Mouse (Mus musculus) hindbrain, embryonic 15.5 days (tissue): ENCODE measurements around the gene Krt77. TPM values are rescaled to one million over a fixed set of nuclear protein-coding genes. Genes with fewer than 3 reads are reported as not detected.

ENCODE experiments used
- ATAC-seq: fragments of 200-750 bp; cut with Nextera tagmentation; 2 replicates; pipeline ENCODE4 v1.8.0; 2017; ENCODE audit warnings: low read depth, moderate number of reproducible peaks, moderate TSS enrichment; ENCODE audit not compliant: low FRiP score
- H3K27ac ChIP-seq: fragments of 300-500 bp; sonication (generic); replicated peaks from 2 replicates; pipeline ENCODE4 v1.5.1; 2015; ENCODE audit warnings: mild to moderate bottlenecking, inconsistent platforms
- H3K27me3 ChIP-seq: fragments of 300-500 bp; sonication (generic); 2 replicates; pipeline ENCODE4 v1.6.1; 2015; ENCODE audit warnings: control low read depth, inconsistent platforms
- H3K36me3 ChIP-seq: fragments of 300-500 bp; sonication (generic); 2 replicates; pipeline ENCODE4 v1.6.1; 2015; ENCODE audit warnings: control low read depth, inconsistent platforms
- H3K4me1 ChIP-seq: fragments of 300-500 bp; sonication (generic); replicated peaks from 2 replicates; pipeline ENCODE4 v1.6.1; 2015; ENCODE audit warnings: control low read depth, inconsistent platforms
- H3K4me2 ChIP-seq: fragments of 300-500 bp; sonication (generic); 2 replicates; pipeline ENCODE4 v1.6.1; 2015; ENCODE audit warnings: moderate library complexity, mild to moderate bottlenecking, inconsistent platforms
- H3K4me3 ChIP-seq: fragments of 300-500 bp; sonication (generic); 2 replicates; pipeline ENCODE4 v1.5.1; 2015; ENCODE audit warnings: mild to moderate bottlenecking, inconsistent platforms
- H3K9ac ChIP-seq: fragments of 300-500 bp; sonication (generic); 2 replicates; pipeline ENCODE4 v1.6.1; 2015; ENCODE audit warnings: inconsistent platforms
- H3K9me3 ChIP-seq: fragments of 300-500 bp; sonication (generic); 2 replicates; pipeline ENCODE4 v1.6.1; 2016; ENCODE audit warnings: control low read depth, inconsistent platforms
- WGBS: fragments of 180-500 bp; shearing (Covaris S2); methylation state at CpG from one replicate; pipeline ENCODE4 v1.1.7; 2015; 5-methylcytosine and 5-hydroxymethylcytosine counted together
- polyA plus RNA-seq: library from polyadenylated mRNA; unstranded; fragments of >200 nt; fragmentation: Nextera tagmentation; extraction: Ambion mirVana; gene quantifications from 2 replicates; pipeline ENCODE4 v1.2.1, GENCODE M21; 2015

Gene Krt77
- polyA plus RNA-seq, 1 experiment from 2014 or later = 0.35 TPM

DNA sequence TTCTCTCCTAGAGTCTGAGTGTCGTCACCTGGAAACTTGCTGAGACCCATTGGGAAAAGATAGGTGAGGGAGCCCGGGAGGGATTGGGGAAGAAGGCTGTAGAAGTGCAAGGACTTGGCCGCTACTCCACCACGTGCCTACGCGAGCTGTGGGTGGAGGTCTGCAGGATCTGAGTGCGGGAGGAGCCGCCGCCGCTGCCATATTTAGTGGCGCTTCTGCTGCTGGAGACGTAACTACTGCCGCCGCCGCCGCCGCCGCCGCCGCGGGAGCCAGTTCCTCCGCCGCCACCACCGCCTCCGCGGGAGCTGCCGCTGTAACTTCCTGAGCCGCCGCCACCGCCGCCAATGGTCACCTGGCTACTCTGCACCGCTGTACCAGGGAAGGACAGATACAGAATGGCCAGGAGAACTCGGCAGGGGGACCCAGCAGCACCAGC is 9.8 kb downstream of the Krt77 start:
- peak overlapping the region; percentile 55 for H3K27ac ChIP-seq
- no peaks in the 10 kb centered on the region for H3K36me3 ChIP-seq
- H3K4me3 ChIP-seq = peak overlapping the region; percentile 43
- H3K9ac ChIP-seq = peak overlapping the region; percentile 47
- peak; percentile 61; the same call in 1 of the 2 replicates for ATAC-seq
- WGBS = under 1% methylated on average over 33 of the region's 33 CpGs
- H3K27me3 ChIP-seq = peaks cover 18% of the 10 kb centered on the region
- peak overlapping the region; percentile 90 for H3K4me2 ChIP-seq
- H3K4me1 ChIP-seq = peaks cover 17% of the 10 kb centered on the region
- H3K9me3 ChIP-seq = no peaks in the 10 kb centered on the region

- Histone ChIP-seq H3K9ac (no peak overlapping the region), H3K36me3 (no peaks in the 10 kb centered on the region), H3K27me3 (peaks cover 18% of the 10 kb centered on the region), H3K4me3 (no peak overlapping the region), H3K4me1 (peaks cover 17% of the 10 kb centered on the region), H3K9me3 (no peaks in the 10 kb centered on the region), H3K4me2 (peak overlapping the region; percentile 90), H3K27ac (no peak overlapping the region)
- WGBS = 12% methylated on average over 11 of the region's 11 CpGs
- no peak for ATAC-seq
These were observed 10.7 kb downstream of the Krt77 start for GRCm38 (mm10) chr15:101858673-101859425.

- Histone ChIP-seq H3K27me3 (peaks cover 18% of the 10 kb centered on the region), H3K4me1 (peaks cover 21% of the 10 kb centered on the region), H3K4me3 (no peak overlapping the region), H3K9me3 (no peaks in the 10 kb centered on the region), H3K9ac (no peak overlapping the region), H3K27ac (no peak overlapping the region), H3K36me3 (no peaks in the 10 kb centered on the region), H3K4me2 (no peak overlapping the region)
- 46% methylated on average over 5 of the region's 5 CpGs for WGBS
- ATAC-seq = no peak
These were observed 12.8 kb downstream of the Krt77 start for GRCm38 (mm10) chr15:101856696-101857095.

DNA sequence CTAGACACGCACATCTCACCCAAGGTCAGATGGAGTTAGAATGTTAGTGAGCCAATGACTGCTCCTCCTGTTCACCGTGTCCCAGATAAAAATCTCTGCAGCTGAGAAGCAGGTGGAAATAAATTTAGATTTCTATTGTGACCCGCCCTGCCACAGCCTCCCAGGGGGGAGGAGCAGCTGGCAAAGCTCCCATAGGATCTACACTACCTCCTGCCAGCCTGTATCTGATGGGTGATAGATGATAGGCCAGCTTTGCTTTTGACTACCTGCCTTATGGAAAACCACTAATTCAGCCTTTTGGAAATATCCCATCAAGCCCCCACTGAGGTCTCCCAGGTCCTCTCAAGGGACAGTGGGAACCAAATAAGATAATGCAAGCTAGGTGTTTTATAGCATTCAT is 13.8 kb downstream of the Krt77 start:
- no peak for ATAC-seq
- Histone ChIP-seq H3K9me3 (no peaks in the 10 kb centered on the region), H3K4me2 (no peak overlapping the region), H3K4me3 (no peak overlapping the region), H3K4me1 (peaks cover 20% of the 10 kb centered on the region), H3K9ac (no peak overlapping the region), H3K36me3 (no peaks in the 10 kb centered on the region), H3K27me3 (peaks cover 10% of the 10 kb centered on the region), H3K27ac (no peak overlapping the region)
- 60% methylated on average over 3 of the region's 3 CpGs for WGBS

DNA sequence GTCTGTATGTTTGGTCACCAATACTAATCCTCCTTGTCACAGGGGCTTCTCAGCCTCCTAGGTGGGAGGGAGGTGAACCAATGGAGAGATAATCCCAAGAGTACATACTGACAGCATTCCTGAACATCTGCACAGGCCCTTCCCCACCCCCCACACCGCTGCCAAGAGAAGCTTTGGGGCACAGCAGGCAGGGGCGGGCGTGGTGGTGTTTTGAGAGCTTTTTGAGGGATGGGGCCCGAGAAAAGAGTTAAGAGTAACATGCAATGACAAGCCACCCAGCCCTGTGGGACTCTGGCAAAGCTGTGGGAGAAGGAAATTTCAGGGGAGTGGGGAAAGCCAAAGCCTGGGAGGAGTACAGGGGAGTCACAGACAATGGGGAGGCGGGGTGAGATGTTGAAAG is 15.2 kb downstream of the Krt77 start:
- no peak for ATAC-seq
- H3K36me3 ChIP-seq = no peaks in the 10 kb centered on the region
- peaks cover 9% of the 10 kb centered on the region for H3K27me3 ChIP-seq

DNA sequence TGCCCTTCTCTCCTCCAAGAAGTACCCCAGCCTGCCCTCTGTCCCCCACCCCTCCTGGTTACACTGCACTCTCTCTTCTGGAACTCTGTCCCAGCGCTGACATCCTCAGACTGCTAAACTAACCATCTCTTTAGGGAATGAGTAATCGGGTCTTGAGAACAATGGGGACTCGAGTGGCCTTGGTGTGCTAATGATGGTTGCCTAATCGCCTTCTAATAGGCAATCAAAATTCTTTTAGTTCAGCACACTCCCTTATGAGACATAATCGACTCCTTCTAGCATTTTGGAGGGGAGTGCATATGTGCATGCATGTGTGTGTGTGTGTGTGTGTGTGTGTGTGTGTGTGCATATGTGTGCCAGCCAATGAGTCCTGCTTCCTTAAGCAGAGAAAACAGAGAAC is 16.9 kb downstream of the Krt77 start:
- Histone ChIP-seq H3K27me3 (peaks cover 1% of the 10 kb centered on the region; the same call in 1 of the 2 replicates), H3K9ac (no peak overlapping the region), H3K4me1 (0 out of 2 replicates have a peak, but pooled peaks cover 3% of the 10 kb centered on the region), H3K4me3 (no peak overlapping the region), H3K9me3 (no peaks in the 10 kb centered on the region), H3K27ac (no peak overlapping the region), H3K36me3 (no peaks in the 10 kb centered on the region), H3K4me2 (no peak overlapping the region)
- ATAC-seq = no peak
- 22% methylated on average over 5 of the region's 5 CpGs for WGBS

More for the DNA sequence above, 15.2 kb downstream of the Krt77 start:
- H3K9me3 ChIP-seq = no peaks in the 10 kb centered on the region
- H3K4me1 ChIP-seq = peaks cover 10% of the 10 kb centered on the region
- H3K4me2 ChIP-seq = no peak overlapping the region
- no peak overlapping the region for H3K9ac ChIP-seq
- H3K4me3 ChIP-seq = no peak overlapping the region
- no peak overlapping the region for H3K27ac ChIP-seq
- 21% methylated on average over 5 of the region's 5 CpGs for WGBS

- H3K4me3 ChIP-seq = no peak within 1 kb of the TSS
These were observed 18.8 kb downstream of the Krt77 start, which contains the start of gene Krt1 for GRCm38 (mm10) chr15:101850694-101851093. Krt1 (minus strand) TSS chr15:101850794.

DNA sequence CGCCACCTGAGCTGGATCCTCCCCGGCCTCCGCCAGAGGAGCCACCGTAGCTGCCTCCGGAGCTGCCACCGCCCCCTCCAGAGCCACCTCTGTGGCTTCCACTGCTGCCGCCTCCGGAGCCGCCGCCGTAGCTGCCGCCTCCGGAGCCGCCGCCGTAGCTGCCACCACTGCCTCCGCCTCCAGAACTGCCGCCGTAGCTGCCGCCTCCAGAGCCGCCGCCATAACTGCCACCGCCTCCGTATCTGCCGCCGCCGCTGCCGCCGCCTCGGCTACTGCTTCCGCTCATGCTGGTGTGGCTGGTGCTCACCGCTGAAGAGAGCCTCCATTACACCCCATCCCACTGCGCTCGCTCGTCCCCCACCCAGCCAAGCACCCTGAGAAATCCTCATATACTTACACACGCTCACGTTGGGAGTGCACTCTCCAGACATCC is 23.5 kb downstream of the Krt77 start:
- Histone ChIP-seq H3K27ac (peak overlapping the region; percentile 89), H3K27me3 (no peaks in the 10 kb centered on the region), H3K9me3 (no peaks in the 10 kb centered on the region), H3K36me3 (no peaks in the 10 kb centered on the region), H3K9ac (peak overlapping the region; percentile 62), H3K4me3 (peak overlapping the region; percentile 52), H3K4me2 (peak overlapping the region; percentile 76), H3K4me1 (peaks cover 17% of the 10 kb centered on the region)
- under 1% methylated on average over 32 of the region's 37 CpGs for WGBS
- ATAC-seq = peak; percentile 88

More at GRCm38 (mm10) chr15:101850694-101851093, 18.8 kb downstream of the Krt77 start, which contains the start of gene Krt1:
- H3K4me1 ChIP-seq = peaks cover 14% of the 10 kb centered on the region
- 91% methylated on average over 6 of the region's 6 CpGs for WGBS
- H3K27ac ChIP-seq = no peak within 1 kb of the TSS
- H3K9me3 ChIP-seq = no peaks in the 10 kb centered on the region
- no peak for ATAC-seq
- H3K4me2 ChIP-seq = no peak within 1 kb of the TSS
- no peak within 1 kb of the TSS for H3K9ac ChIP-seq
- no peaks in the 10 kb centered on the region for H3K36me3 ChIP-seq
- H3K27me3 ChIP-seq = no peaks in the 10 kb centered on the region

- Histone ChIP-seq H3K4me2 (no peak overlapping the region), H3K27ac (no peak overlapping the region), H3K36me3 (no peaks in the 10 kb centered on the region), H3K4me1 (peaks cover 17% of the 10 kb centered on the region), H3K4me3 (no peak overlapping the region), H3K9ac (no peak overlapping the region), H3K9me3 (no peaks in the 10 kb centered on the region), H3K27me3 (no peaks in the 10 kb centered on the region)
- 72% methylated on average over 9 of the region's 9 CpGs for WGBS
- ATAC-seq = no peak
These were observed 26.3 kb downstream of the Krt77 start for GRCm38 (mm10) chr15:101843192-101843591.

DNA sequence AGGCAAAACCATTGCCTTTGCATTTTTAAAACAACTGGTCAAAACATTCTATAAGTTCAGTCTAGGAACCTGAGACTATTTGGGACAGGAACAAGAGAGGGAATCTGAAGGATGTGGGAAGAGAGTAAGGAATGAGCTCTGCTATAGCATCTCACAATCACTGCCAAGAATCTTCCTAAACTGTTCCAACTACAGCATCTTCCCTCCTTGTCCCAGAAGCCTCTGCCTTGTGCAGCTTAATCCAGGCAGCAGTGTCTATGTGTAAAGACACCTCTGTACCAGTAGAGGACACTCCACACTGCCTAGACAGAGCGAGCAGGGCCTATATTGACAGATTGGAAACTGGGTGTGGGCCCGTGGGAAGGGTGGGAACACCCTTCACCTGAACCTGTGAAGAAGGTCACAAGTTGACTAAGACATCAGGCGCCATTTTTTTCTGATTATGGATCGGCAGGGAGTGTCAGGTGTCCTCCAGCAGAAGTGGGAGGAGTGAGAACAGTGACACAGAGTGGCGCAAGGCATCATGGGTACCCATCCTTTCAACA is 34.6 kb downstream of the Krt77 start:
- Histone ChIP-seq H3K27ac (no peak overlapping the region), H3K4me2 (no peak overlapping the region), H3K4me1 (no peaks in the 10 kb centered on the region), H3K9me3 (no peaks in the 10 kb centered on the region), H3K27me3 (no peaks in the 10 kb centered on the region; the same call in 1 of the 2 replicates), H3K4me3 (no peak overlapping the region), H3K36me3 (no peaks in the 10 kb centered on the region), H3K9ac (no peak overlapping the region)
- no peak for ATAC-seq
- WGBS = 72% methylated on average over 5 of the region's 5 CpGs

DNA sequence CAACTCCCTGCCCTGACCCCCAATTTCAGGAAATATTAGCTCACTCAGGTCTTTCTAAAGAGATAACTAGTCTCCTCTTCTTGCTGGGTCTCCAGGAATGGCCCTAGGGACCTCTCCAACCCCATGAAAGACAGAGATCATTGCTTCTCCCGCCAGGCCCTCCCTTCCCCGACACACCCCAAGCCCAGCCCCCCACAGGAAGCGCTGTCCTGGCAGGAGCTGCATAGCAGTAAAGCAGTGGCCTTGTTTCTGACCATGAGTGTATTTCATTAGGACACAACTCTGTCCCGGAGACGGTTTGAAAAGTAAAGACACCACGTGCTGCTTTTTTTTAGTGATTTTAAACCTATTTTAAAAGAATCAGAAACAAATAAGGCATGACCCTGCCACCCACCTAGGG is 36.4 kb downstream of the Krt77 start:
- ATAC-seq = no peak
- H3K36me3 ChIP-seq = no peaks in the 10 kb centered on the region

GRCm38 (mm10) chr15:101829441-101829840 is 40.1 kb downstream of the Krt77 start:
- no peaks in the 10 kb centered on the region for H3K4me1 ChIP-seq
- H3K9me3 ChIP-seq = no peaks in the 10 kb centered on the region
- H3K9ac ChIP-seq = no peak overlapping the region
- H3K27me3 ChIP-seq = no peaks in the 10 kb centered on the region; the same call in 1 of the 2 replicates
- H3K36me3 ChIP-seq = no peaks in the 10 kb centered on the region
- no peak overlapping the region for H3K27ac ChIP-seq
- no peak overlapping the region for H3K4me3 ChIP-seq
- ATAC-seq = no peak
- no peak overlapping the region for H3K4me2 ChIP-seq
- 71% methylated on average over 5 of the region's 5 CpGs for WGBS

More for the DNA sequence above, 36.4 kb downstream of the Krt77 start:
- no peak overlapping the region for H3K27ac ChIP-seq
- WGBS = 50% methylated on average over 6 of the region's 6 CpGs
- H3K4me1 ChIP-seq = no peaks in the 10 kb centered on the region
- H3K4me3 ChIP-seq = no peak overlapping the region
- H3K27me3 ChIP-seq = no peaks in the 10 kb centered on the region; the same call in 1 of the 2 replicates
- no peaks in the 10 kb centered on the region for H3K9me3 ChIP-seq
- no peak overlapping the region for H3K4me2 ChIP-seq
- no peak overlapping the region for H3K9ac ChIP-seq
